Mouse (Mus musculus) frontal cortex, postnatal 25 days (tissue): Measurements from ENCODE around the gene Ino80.
A peak's percentile ranks its signal among the peaks of the same experiment; 100 is the strongest.

ENCODE experiments used
- DNase-seq, 2 experiments: peaks; one replicate each; pipeline ENCODE4 v3.0.0; 2022; ENCODE audit warnings: low spot score in 2 of 2

The Ino80 gene

DNA sequence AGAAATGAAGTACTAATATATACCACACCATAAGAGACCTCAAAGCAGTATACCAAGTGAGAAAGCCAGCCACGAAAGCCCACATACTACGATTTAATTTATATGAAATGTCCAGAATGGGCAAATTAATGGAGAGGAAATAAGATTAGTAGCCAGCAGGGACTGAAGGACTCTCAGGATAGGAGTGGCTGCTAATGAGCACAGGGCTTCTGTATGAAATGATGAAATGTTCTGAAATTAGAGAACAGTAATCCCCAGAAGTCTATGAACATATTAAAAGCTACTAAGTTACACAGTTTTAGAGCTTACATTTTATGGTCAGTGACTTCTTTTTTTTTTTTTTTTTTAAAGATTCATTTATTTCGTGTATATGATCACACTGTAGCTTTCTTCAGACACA lies 22.9 kb downstream of the Ino80 start:
- DNase-seq, result no peak

- peak in 1 of 2 experiments; percentile 8 for DNase-seq
These were observed 40.5 kb downstream of the Ino80 start for GRCm38 (mm10) chr2:119436988-119437387.

DNA sequence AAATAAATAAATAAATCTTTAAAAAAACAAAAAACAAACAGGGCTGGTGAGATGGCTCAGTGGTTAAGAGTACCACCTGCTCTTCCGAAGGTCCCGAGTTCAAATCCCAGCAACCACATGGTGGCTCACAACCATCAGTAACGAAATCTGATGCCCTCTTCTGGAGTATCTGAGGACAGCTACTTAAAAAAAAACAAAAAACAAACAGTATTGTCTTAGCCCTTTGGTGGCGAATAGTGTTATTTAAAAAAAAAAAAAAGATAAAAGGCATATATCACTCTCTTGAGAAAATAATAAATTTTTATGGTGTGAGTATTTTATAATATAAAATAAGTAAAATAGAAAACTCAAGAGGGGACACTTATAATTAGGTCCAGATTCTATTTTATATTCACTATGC lies 41.0 kb downstream of the Ino80 start:
- DNase-seq, result no peak

DNA sequence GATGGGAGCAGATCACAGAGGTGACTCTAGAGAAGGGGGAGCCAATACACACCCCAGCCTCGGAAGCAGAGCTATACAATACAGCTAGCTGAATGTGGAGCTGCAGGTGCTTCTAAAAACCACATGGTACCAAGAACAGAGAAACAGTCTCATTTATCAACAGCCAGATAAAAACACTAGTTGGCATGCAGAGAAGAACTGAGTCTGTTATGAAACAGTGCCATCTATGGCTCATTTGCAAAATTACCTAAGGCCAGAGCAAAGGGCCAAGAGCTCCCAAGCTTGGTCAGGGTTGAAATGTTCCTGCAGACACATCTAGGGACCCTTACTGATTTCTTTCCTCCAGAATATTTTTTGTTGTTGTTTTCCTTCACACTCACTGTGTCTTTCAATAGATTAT lies 63.7 kb downstream of the Ino80 start:
- DNase-seq, result no peak

DNA sequence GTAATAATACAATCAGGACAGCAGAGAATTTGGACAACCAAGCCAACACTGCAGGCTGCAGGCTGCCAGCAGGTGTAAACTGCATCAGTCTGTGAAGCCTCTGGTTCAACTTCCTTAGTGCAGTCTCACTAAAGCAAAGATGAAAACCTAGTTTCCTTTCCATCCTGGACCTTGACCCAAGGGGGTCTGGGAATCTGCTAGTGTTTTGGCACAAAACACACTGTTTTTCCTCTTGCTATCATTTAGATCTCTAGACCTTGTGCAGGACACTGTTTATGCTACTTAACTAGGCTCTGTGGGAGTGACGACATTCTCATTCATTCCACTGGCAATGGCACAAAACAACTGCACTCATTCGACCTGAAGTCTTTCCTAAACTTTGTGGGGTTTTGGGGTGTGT lies 65.8 kb downstream of the Ino80 start:
- no peak for DNase-seq

DNA sequence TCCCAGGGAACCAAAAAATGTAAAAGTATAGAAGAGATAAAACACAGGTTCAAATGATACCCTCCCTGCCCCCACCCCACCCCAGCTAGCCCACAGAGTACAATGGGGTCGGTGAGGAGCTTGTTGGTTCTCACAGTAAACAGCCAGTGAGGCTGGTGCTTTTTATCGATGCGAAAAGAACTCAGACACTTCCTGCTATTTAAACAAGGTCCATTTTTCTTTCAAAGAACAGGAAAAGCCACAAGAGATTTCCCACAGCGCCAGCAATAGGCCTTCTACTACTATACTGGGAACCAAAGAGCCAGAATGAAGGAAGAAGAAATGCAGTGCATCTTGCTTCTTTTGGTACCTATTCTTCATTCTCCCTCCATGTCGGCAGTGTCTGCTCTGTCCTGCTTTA lies 66.5 kb downstream of the Ino80 start:
- no peak for DNase-seq

- DNase-seq, result no peak
These were observed 68.8 kb downstream of the Ino80 start for GRCm38 (mm10) chr2:119408733-119409132.

DNA sequence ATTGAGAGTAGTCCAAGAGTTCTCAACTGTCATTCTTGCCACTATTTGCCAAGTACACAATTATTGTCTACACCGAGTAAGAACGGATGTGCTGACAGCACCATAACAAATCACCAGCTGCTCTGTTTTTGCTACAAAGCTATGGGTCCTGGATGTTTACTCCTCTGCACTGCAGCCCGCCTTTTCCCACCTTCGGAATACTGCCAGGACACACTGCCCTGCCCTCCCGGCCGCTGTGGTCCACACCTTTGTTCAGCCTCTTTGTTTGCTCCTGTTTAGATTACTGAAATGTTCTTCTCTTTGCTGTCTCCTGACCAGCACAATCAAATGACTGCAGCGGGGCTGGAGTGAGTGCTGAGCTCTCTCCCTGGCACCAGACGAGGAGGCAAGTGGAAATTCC lies 69.2 kb downstream of the Ino80 start:
- DNase-seq, result no peak

DNA sequence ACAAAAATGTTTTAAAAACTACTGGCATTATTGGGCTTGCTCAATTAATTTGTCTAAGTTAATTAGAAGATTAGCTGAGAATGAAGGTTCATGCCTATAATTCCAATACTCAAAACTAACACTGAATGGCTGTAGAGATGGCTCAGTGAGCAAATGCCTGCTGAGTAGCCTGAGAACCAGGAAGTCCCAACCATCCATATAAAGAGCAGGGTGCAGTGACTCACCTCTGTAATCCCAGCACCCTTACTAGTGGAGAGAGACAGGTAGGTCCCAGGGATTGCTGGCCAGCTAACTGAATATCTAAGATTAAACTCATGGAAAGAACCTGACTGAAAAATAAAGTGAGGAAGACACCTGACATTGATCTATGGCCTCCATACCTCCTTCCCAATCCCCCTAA lies 78.2 kb downstream of the Ino80 start:
- no peak for DNase-seq

GRCm38 (mm10) chr2:119398665-119399064 lies 78.8 kb downstream of the Ino80 start:
- no peak for DNase-seq

DNA sequence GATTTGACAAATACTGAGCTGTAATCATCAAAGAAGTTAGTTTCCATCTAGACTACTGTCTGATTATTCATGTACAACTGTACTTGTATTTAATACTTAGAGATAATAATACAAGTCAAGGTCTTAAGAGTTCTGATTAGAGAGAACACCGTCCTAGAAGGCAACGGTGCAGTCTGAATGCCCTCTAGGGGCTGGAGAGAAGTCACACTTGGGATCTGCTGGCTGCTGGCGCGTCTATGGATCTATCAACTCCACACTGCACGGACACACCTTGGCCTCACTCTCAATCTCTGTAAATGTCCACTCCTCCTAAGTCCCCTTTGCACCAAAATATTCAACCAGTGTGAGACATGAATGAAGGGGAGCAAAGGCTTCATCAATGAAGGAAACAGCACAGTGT lies 79.2 kb downstream of the Ino80 start:
- DNase-seq, result no peak

DNA sequence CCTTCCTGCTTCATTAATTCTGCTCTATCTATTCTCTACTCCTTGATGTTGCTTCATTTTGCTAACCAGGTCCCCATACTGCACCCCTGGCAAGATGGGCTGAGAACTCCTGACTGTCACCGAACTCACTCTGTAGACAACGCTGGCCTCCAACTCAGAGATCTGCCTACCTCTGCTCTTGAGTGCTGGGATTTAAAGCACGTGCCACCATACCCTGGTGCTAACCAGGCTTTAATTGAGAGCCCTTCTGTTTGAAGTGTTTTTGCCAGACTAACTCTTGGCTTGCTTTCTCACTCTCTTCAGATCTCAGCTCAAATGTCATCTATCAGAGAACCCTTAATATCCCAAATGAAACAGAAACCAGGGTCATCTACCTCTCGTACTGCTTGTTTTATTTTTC lies 87.5 kb downstream of the Ino80 start:
- no peak for DNase-seq

DNA sequence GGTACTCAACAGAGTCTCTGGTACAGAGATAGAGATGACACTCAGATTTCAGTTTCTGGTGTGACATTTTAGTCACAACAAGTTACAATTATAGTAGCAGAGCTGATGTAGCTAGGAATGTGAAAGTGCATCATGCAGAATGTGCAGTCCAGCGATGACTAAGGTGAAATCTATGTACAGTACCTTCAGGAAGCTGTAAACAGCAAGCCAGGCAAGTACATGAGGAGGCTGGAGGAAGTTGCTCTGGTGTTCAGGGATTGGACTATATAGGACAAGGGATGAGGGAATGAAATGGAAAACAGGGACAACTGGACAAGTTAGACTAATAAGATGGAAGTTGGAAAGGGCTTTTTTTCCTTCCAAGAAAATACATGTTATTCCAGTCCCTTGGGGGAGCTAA lies 89.2 kb downstream of the Ino80 start:
- no peak for DNase-seq

- DNase-seq, result no peak
These were observed 98.0 kb downstream of the Ino80 start for GRCm38 (mm10) chr2:119379455-119379854.

DNA sequence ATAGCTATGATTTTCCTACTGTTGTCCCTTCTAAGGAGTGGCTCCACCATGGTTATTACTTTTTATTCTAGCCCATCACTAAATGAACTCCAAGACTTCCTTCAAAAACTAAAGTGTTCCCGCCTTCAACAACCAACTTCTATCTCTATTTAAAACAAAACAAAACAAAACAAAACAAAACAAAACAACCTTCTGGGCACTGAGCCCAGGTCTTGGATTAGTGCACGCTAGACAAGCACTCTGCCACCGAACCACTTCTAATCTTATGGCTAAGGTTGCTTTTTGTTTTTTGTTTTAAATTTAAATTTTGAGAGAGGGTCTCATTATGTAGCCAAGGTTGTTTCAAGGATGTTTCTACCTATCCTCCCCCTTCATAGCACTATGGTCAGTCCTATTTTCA lies 99.7 kb downstream of the Ino80 start:
- DNase-seq, result no peak

DNA sequence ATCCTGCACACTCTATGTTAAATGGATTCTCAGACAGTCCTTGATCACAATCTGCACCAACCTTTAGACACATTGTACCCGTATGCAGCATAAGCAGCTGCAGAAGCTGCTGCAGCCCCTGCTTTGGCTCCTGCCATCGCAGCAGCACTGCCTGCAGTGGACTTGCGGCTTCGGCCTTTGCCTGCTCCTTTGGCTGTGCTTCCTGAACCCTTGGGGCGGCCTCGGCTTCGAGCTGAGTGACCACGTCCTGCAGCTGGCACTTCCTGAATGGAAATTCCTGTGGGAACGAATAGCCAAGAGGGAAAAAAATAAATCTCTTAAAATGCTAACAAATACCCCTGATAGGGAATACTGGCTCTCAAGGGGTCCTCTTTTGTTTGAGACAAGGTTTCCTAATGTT lies 100.2 kb downstream of the Ino80 start:
- no peak for DNase-seq

DNA sequence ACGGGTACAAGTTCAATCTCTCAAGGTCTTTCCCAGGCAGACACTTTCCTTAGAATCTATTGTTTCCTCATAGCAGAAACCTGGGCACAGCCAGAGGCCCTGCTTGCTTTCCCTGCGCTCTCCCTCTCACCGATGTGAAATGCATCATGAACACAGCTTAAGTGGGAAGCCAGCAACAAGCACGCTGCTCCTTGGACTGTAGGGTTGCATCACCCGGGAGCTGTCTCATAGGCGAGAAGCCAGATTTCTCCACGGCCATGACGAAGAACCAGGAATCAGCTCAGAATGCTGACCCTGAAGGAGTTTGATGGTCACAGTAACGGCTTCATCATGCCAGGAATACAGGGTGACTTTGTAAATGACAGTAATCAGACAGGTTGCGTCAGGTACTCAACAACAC lies 107.4 kb downstream of the Ino80 start:
- DNase-seq, result no peak

- DNase-seq, result no peak
These were observed 110.1 kb downstream of the Ino80 start for GRCm38 (mm10) chr2:119367346-119367745.

DNA sequence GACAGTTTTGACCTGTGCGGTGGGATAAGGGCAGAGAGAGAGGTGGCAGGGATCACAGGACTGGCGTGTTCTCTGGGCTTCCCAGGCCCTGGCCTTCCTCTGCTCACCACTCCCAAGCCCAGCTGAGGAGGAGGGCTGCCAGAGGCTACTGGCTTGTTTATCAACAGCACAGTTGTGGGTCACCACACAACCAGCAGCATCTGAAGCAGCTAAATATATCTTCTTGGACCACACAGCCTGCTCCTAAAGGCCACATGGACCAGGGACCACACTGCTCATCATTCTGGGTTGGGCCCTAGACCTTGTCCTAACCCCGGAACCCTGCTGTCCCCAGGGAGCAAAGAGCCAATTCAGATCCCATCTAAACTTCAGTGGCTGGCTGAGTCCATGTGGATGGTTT lies 112.5 kb downstream of the Ino80 start:
- DNase-seq, result no peak

DNA sequence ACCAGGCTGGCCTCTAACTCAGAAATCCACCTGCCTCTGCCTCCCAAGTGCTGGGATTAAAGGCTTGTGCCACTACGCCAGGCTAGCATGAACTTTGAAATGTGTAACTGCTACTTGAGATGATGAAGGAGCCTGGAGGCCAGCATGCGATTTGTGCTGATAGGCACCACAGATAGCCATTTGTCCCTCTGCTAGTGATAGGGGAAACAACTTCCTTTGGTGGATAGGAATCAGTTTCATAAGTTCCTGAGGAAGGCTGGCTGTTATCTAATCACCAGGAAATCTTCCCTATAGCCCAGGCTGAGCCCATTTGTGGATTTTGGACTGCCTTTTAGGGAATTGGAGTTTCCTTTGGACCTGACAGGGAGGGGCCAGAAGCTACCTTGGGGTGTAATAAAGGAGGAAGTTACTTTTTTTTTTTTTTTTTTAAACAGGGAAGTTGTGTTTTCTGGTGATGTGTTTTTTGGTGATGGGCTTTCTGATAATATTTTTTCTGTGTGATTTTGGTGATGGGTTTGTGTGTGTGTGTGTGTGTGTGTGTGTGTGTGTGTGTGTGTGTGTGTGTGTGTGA lies 117.7 kb downstream of the Ino80 start:
- no peak for DNase-seq

GRCm38 (mm10) chr2:119358249-119358648 lies 119.2 kb downstream of the Ino80 start:
- DNase-seq, result no peak

GRCm38 (mm10) chr2:119356805-119357204 lies 120.7 kb downstream of the Ino80 start:
- no peak for DNase-seq

- DNase-seq, result no peak
These were observed 121.2 kb downstream of the Ino80 start for GRCm38 (mm10) chr2:119356310-119356709.

DNA sequence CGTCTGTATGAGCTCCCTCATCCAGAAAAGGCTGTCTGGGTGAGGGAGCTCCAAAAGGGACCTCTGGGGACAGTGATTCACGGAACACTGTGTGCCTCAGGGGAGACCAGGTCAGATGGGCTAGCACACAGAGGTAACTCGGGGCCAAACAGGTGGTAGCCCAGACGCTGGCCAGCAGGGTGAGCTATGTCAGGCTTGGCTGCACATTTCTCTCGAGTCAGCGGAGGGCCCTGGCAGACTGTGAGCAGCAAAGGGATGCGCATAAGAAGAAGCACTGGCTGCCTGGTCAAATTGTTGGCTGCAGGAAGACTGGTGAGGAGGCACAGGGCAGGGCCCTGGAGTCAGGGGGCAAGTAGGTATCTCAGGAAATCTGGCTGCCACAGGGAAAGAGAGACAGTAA lies 121.8 kb downstream of the Ino80 start:
- no peak for DNase-seq

GRCm38 (mm10) chr2:119355089-119355488 lies 122.4 kb downstream of the Ino80 start:
- no peak for DNase-seq
